Mouse (Mus musculus) duodenum, adult 2 months (tissue): ENCODE data around the gene Hoxb3. TPM values are rescaled to one million over a fixed set of nuclear protein-coding genes. Genes with fewer than 3 reads are reported as not detected.

Source experiments
- polyA plus RNA-seq: library from polyadenylated mRNA; depleted of rRNA; stranded (reverse); fragments of >200 nt; gene quantifications from 2 replicates; pipeline ENCODE4 v1.2.3, GENCODE M21; 2012; ENCODE audit warnings: low replicate concordance; rRNA removed

Hoxb3 gene
- 3.2 and 6.5 TPM in 2 replicates for polyA plus RNA-seq

GRCm38 (mm10) chr11:96323154-96323553 lies at the start of gene Hoxb3:
Hoxb3 (plus strand) TSS chr11:96323326.

GRCm38 (mm10) chr11:96281855-96282570 lies 41.1 kb upstream of the Hoxb3 start, which contains the start of gene Hoxb8:
Hoxb8 (plus strand) TSS chr11:96281905.

GRCm38 (mm10) chr11:96285771-96286738 lies 37.1 kb upstream of the Hoxb3 start, which contains the start of gene Hoxb7:
Hoxb7 (plus strand) TSS chr11:96286623.

GRCm38 (mm10) chr11:96291681-96292564 lies 31.2 kb upstream of the Hoxb3 start, which contains the start of gene Hoxb6:
Hoxb6 (plus strand) TSS chr11:96292476.

GRCm38 (mm10) chr11:96303151-96304099 lies 19.7 kb upstream of the Hoxb3 start, which contains the start of gene Hoxb5:
Hoxb5 (plus strand) TSS chr11:96303336.

GRCm38 (mm10) chr11:96317608-96318367 lies 5.3 kb upstream of the Hoxb3 start, which contains the start of gene Hoxb4:
Hoxb4 (plus strand) TSS chr11:96318267.

GRCm38 (mm10) chr11:96350341-96350624 lies 27.2 kb downstream of the Hoxb3 start, which contains the start of gene Hoxb2:
Hoxb2 (plus strand) TSS chr11:96350525.

GRCm38 (mm10) chr11:96365441-96366091 lies 42.4 kb downstream of the Hoxb3 start, which contains the start of gene Hoxb1:
Hoxb1 (plus strand) TSS chr11:96365752.

Other genes with a start within 250 kb of the Hoxb3 start
- 1,425 and 1,729 TPM in 2 replicates for gene Atp5g1, start 247.7 kb upstream of the Hoxb3 start, polyA plus RNA-seq
- not detected in 2 replicates for gene Calcoco2, start 211.4 kb upstream of the Hoxb3 start, polyA plus RNA-seq
- 0.18 TPM in 1 of 2 replicates, not detected in the other for gene Ttll6, start 189.5 kb upstream of the Hoxb3 start, polyA plus RNA-seq
- gene Hoxb13, start 129.0 kb upstream of the Hoxb3 start, polyA plus RNA-seq, result 0.04 and 0.38 TPM in 2 replicates
- gene Hoxb9, start 51.9 kb upstream of the Hoxb3 start, polyA plus RNA-seq, result 0.07 and 0.15 TPM in 2 replicates
- 0.51 and 6.0 TPM in 2 replicates for gene Hoxb8, start 41.4 kb upstream of the Hoxb3 start, polyA plus RNA-seq
- gene Hoxb7, start 36.7 kb upstream of the Hoxb3 start, polyA plus RNA-seq, result 0.23 and 1.7 TPM in 2 replicates
- 1.3 and 11.0 TPM in 2 replicates for gene Hoxb6, start 30.9 kb upstream of the Hoxb3 start, polyA plus RNA-seq
- gene Hoxb5, start 20.0 kb upstream of the Hoxb3 start, polyA plus RNA-seq, result 3.1 and 4.1 TPM in 2 replicates
- 4.6 and 4.9 TPM in 2 replicates for gene Hoxb4, start 5.1 kb upstream of the Hoxb3 start, polyA plus RNA-seq
- 15.3 and 16.3 TPM in 2 replicates for gene Hoxb2, start 27.2 kb downstream of the Hoxb3 start, polyA plus RNA-seq
- gene Hoxb1, start 42.4 kb downstream of the Hoxb3 start, polyA plus RNA-seq, result not detected in 2 replicates
- 0.97 and 1.8 TPM in 2 replicates for gene Skap1, start 141.3 kb downstream of the Hoxb3 start, polyA plus RNA-seq